Mouse (Mus musculus): ENCODE measurements around the gene Aph1a. TPM values are rescaled to one million over a fixed set of nuclear protein-coding genes. Genes with fewer than 3 reads are reported as not detected.

The Aph1a gene
- total and polyA plus RNA-seq, 3 experiments, result 110 to 170 TPM; not detected in 1

DNA sequence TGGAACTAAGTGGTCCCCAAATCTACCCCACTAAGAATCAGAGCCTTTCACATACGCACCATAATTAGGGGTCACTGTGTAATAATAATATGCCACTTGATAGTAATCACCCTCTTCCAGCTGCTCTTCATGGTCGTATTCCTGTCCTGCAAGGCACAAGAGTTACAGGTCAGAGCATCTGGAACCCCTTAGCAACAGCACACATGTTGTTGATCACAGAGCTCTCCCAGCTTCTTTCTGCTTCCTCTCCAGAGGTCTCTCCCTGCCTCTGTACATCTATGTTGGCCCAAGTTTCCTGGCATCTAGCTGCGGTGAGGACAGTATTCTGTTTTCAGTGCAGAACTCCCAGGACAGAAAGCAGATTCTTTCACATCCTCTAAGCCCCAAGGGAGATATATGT, 4.1 kb upstream of the Aph1a start:
- Histone ChIP-seq H3K79me2 (ENCODE audit: control insufficient read depth, insufficient read depth, low read length, poor library complexity) (peaks cover 7% of the 10 kb centered on the region), H3K9ac (ENCODE audit: control insufficient read depth, low read depth, low read length, poor library complexity, severe bottlenecking) (no peak overlapping the region), H3K9me3 (replicated peaks; ENCODE audit: insufficient read depth, low read length) (no peaks in the 10 kb centered on the region), H3K4me3 (ENCODE audit: control insufficient read depth in 1 of 2, insufficient read depth in 1 of 2, low read depth in 2 of 2, low read length in 2 of 2) (no peak overlapping the region), H3K27me3 (ENCODE audit: control insufficient read depth in 1 of 2, insufficient read depth in 2 of 2, low read length in 2 of 2) (no peaks in the 10 kb centered on the region), H3K36me3 (ENCODE audit: control insufficient read depth in 1 of 2, insufficient read depth in 2 of 2, low read length in 2 of 2) (peaks cover 0 to 16% of the 10 kb centered on the region in 2 experiments; a peak in 2 of 4 replicates), H3K27ac (ENCODE audit: control insufficient read depth, low read depth, low read length) (no peak overlapping the region), H3K4me1 (ENCODE audit: control insufficient read depth in 1 of 2, insufficient read depth in 2 of 2, low read length in 2 of 2) (peaks cover 12 to 15% of the 10 kb centered on the region in 2 experiments)
- DNase-seq (ENCODE audit: low read depth, low spot score), result no peak
- TF ChIP-seq MAX (IDR thresholded peaks at IDR 0.05; ENCODE audit: low read length), result no peak
- TF ChIP-seq SMC3 (IDR thresholded peaks at IDR 0.05; ENCODE audit: low read depth, low read length), result no peak
- TF ChIP-seq NRF1 (IDR thresholded peaks at IDR 0.05; ENCODE audit: insufficient read depth, low read depth, low read length, poor library complexity, severe bottlenecking), result no peak
- TF ChIP-seq MAZ (IDR thresholded peaks at IDR 0.05; ENCODE audit: low read depth, low read length), result no peak
- no peak for TF ChIP-seq MYC (IDR thresholded peaks at IDR 0.05; ENCODE audit: low read depth, low read length)
- TF ChIP-seq MXI1 (IDR thresholded peaks at IDR 0.05; ENCODE audit: low read depth, low read length), result no peak
- TF ChIP-seq USF2 (IDR thresholded peaks at IDR 0.05; ENCODE audit: borderline replicate concordance in 1 of 2, insufficient read depth in 1 of 2, low read depth in 1 of 2, low read length in 2 of 2), result no peak

DNA sequence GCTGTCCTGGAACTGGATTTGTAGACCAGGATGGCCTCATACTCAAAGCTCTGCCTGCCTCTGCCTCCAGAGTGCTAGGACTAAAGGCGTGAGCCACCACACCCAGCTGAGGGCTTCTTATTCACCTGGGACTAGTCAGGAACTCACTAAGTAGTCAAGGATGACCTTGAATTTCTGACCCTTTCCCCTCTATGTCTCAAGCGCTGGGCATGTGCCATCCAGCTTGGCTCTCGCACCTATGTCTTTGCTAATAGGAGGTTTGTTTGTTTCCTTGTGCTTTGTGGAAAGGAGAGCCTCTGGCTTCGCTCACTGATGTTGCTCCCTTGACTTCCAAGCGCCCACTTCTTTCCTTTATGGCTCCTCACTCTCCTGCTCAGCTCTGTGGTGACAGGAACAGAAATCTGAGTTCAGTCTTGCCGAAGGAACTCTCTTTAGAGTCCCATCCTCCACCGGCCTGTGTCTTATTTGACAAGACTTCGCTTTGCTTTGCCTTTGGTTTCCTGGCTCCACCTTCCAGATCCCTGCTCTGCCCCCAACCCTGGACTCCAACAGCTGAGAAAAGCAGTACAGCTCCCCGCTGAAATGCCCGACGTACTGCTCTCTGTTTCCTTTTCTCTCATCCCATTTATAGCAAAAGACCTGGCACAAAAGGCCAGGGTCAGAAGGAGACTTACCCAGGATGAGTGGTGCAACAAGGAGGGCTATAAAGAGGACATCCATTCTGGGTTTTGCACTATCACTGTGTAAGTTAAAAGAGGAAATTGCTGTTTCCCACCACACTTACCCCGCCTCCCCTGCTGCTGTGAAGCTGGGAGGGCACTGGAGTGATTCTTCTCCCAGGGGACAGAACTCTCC, 2.3 kb upstream of the Aph1a start, which contains the start of gene BC028528:
Gene BC028528, minus strand, starts transcription at position 795 of the 855 bp plus-strand sequence.
- Histone ChIP-seq H3K79me2 (ENCODE audit: control insufficient read depth, insufficient read depth, low read length, poor library complexity) (peaks cover 11% of the 10 kb centered on the region), H3K4me3 (ENCODE audit: control insufficient read depth in 1 of 2, insufficient read depth in 1 of 2, low read depth in 2 of 2, low read length in 2 of 2) (peak within 1 kb of the TSS; percentile 59 to 82), H3K27ac (ENCODE audit: control insufficient read depth, low read depth, low read length) (peak within 1 kb of the TSS; percentile 79), H3K36me3 (ENCODE audit: control insufficient read depth in 1 of 2, insufficient read depth in 2 of 2, low read length in 2 of 2) (peaks cover 0 to 16% of the 10 kb centered on the region in 2 experiments; a peak in 2 of 4 replicates), H3K4me1 (ENCODE audit: control insufficient read depth in 1 of 2, insufficient read depth in 2 of 2, low read length in 2 of 2) (peaks cover 12 to 20% of the 10 kb centered on the region in 2 experiments), H3K9ac (ENCODE audit: control insufficient read depth, low read depth, low read length, poor library complexity, severe bottlenecking) (peak within 1 kb of the TSS; percentile 66), H3K27me3 (ENCODE audit: control insufficient read depth in 1 of 2, insufficient read depth in 2 of 2, low read length in 2 of 2) (no peaks in the 10 kb centered on the region), H3K9me3 (replicated peaks; ENCODE audit: insufficient read depth, low read length) (no peaks in the 10 kb centered on the region)
- peak; percentile 92 for DNase-seq (ENCODE audit: low read depth, low spot score)
- TF ChIP-seq MYC (IDR thresholded peaks at IDR 0.05; ENCODE audit: low read depth, low read length) (peak; percentile 39; the same call in 1 of the 2 replicates), SMC3 (IDR thresholded peaks at IDR 0.05; ENCODE audit: low read depth, low read length) (no peak), GABPA (IDR thresholded peaks at IDR 0.05; ENCODE audit: low read depth, low read length) (no peak), HCFC1 (IDR thresholded peaks at IDR 0.05; ENCODE audit: low read depth, low read length) (peak; percentile 53; the same call in 1 of the 2 replicates), MYB (IDR thresholded peaks at IDR 0.05; ENCODE audit: low read depth, low read length) (no peak), CTCF (IDR thresholded peaks at IDR 0.05 in 2 of 3, conservative IDR thresholded peaks at IDR 0.05 in 1 of 3; ENCODE audit: control insufficient read depth in 1 of 3, insufficient read depth in 1 of 3, low read depth in 2 of 3, low read length in 3 of 3, poor library complexity in 1 of 3, severe bottlenecking in 1 of 3) (no peak), ZMIZ1 (IDR thresholded peaks at IDR 0.05; ENCODE audit: low read depth, low read length) (no peak), MXI1 (IDR thresholded peaks at IDR 0.05; ENCODE audit: low read depth, low read length) (peak; percentile 37), POLR2A (IDR thresholded peaks at IDR 0.05; ENCODE audit: control insufficient read depth in 1 of 2, insufficient read depth in 1 of 2, low read depth in 1 of 2, low read length in 2 of 2, poor library complexity in 1 of 2) (peak in 1 of 2 experiments; percentile 69; a peak in 2 of 4 replicates), UBTF (IDR thresholded peaks at IDR 0.05; ENCODE audit: borderline replicate concordance, insufficient read depth, low read depth, low read length) (0 out of 2 replicates have a peak, but pooled peaks have one; percentile 54), RAD21 (IDR thresholded peaks at IDR 0.05; ENCODE audit: low read depth, low read length) (no peak), ZKSCAN1 (IDR thresholded peaks at IDR 0.05; ENCODE audit: low read depth, low read length) (no peak), NRF1 (IDR thresholded peaks at IDR 0.05; ENCODE audit: insufficient read depth, low read depth, low read length, poor library complexity, severe bottlenecking) (no peak), SIN3A (IDR thresholded peaks at IDR 0.05; ENCODE audit: low read length) (no peak; the same call in none of the 2 replicates), MEF2A (IDR thresholded peaks at IDR 0.05; ENCODE audit: extremely low read depth, insufficient replicate concordance, low read depth, low read length, poor library complexity, severe bottlenecking) (no peak), BHLHE40 (IDR thresholded peaks at IDR 0.05; ENCODE audit: borderline replicate concordance, low read depth, low read length) (0 out of 2 replicates have a peak, but pooled peaks have one; percentile 35), EP300 (IDR thresholded peaks at IDR 0.05; ENCODE audit: low read depth in 1 of 2, low read length in 2 of 2) (no peak; a peak in 1 of 4 replicates), CHD1 (IDR thresholded peaks at IDR 0.05; ENCODE audit: low read depth, low read length) (no peak), MAX (IDR thresholded peaks at IDR 0.05; ENCODE audit: low read length) (peak; percentile 65; the same call in 1 of the 2 replicates), RCOR1 (IDR thresholded peaks at IDR 0.05; ENCODE audit: low read depth, low read length) (no peak; the same call in 1 of the 2 replicates), NELFE (IDR thresholded peaks at IDR 0.05; ENCODE audit: low read depth, low read length) (peak; percentile 59; the same call in 1 of the 2 replicates), ZNF384 (IDR thresholded peaks at IDR 0.05; ENCODE audit: low read depth, low read length) (no peak), USF1 (IDR thresholded peaks at IDR 0.05; ENCODE audit: low read depth, low read length) (no peak), GATA1 (IDR thresholded peaks at IDR 0.05; ENCODE audit: low read depth, low read length) (no peak), MAFK (IDR thresholded peaks at IDR 0.05; ENCODE audit: borderline replicate concordance, low read depth, low read length) (no peak)
